Mouse (Mus musculus): ENCODE results near the gene Camkk2. TPM values are rescaled to one million over a fixed set of nuclear protein-coding genes. Genes with fewer than 3 reads are reported as not detected.

Gene Camkk2
- polyA plus RNA-seq, 1 experiment from 2014 or later, result 9.6 TPM

DNA sequence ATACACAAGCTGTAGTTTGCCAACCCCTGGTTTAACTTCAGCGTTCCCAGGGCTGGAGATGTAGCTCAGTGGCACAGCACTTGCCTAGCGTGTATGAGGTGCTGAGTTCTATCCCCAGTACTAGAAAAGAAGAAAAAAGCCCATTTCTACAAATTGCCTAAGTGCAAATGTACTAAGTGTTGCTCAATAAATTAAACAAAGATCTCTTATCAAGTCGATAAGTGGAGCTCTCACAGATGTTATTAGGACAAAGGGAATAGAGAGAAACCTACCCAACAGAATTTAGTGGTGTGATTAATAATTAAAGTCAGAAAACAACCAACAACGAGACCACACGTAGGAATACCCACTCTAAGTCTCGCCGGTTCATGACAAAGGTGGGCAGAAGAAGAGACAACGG, 22.5 kb upstream of the Camkk2 start:
- no peak overlapping the region for H3K9ac ChIP-seq
- no peak overlapping the region for H3K4me2 ChIP-seq
- peak overlapping the region; percentile 37; the same call in 1 of the 2 replicates for H3K27ac ChIP-seq
- H3K4me1 ChIP-seq (replicated peaks), result peaks cover 46% of the 10 kb centered on the region
- DNase-seq (no peak), ATAC-seq (ENCODE audit: low read depth) (no peak)
- H3K4me3 ChIP-seq (replicated peaks), result no peak overlapping the region
- peaks cover 97% of the 10 kb centered on the region for H3K36me3 ChIP-seq
- H3K27me3 ChIP-seq, result no peaks in the 10 kb centered on the region
- 85% methylated on average over 8 of the region's 8 CpGs for WGBS (ENCODE audit: insufficient replicate concordance)
- H3K9me3 ChIP-seq (replicated peaks), result no peaks in the 10 kb centered on the region

DNA sequence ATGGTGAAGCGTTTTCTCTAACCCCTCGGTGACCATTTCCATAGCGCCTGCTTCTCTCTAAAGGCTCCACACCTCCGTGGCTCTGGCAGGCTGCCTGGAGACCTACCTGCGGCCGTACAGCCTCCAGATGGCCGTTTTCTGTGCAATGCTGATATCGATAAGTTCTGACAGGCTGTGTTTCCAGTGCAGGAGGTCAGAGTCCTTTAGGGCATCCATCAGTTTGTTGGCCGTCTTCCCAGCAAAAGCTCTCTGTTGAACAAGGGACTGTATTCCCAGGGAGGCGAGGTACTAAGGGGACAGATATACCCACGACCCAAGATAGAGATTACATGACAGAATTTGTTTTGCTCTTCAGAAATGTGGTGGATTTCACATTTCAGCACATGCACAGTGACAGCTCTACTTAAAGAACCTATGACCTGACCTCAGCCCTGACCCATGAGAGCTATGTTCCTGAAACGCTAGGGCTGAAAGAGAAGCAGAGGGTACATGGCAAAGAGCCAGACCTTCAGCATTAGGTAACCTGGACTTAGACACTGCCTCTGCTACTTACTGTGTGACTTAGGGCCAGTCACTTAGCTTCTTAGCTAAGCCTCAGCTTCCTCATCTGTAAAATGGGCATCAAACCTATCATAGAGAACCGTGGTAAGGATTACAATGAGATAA, 21.3 kb upstream of the Camkk2 start:
- Histone ChIP-seq H3K4me1 (replicated peaks) (peaks cover 46% of the 10 kb centered on the region), H3K4me2 (no peak overlapping the region), H3K4me3 (replicated peaks) (no peak overlapping the region), H3K27me3 (no peaks in the 10 kb centered on the region), H3K36me3 (peaks cover 96% of the 10 kb centered on the region), H3K9ac (no peak overlapping the region), H3K27ac (peak overlapping the region; percentile 74), H3K9me3 (replicated peaks) (no peaks in the 10 kb centered on the region)
- DNase-seq, result no peak
- ATAC-seq (ENCODE audit: low read depth), result peak; percentile 47
- 71% methylated on average over 13 of the region's 13 CpGs for WGBS (ENCODE audit: insufficient replicate concordance)

DNA sequence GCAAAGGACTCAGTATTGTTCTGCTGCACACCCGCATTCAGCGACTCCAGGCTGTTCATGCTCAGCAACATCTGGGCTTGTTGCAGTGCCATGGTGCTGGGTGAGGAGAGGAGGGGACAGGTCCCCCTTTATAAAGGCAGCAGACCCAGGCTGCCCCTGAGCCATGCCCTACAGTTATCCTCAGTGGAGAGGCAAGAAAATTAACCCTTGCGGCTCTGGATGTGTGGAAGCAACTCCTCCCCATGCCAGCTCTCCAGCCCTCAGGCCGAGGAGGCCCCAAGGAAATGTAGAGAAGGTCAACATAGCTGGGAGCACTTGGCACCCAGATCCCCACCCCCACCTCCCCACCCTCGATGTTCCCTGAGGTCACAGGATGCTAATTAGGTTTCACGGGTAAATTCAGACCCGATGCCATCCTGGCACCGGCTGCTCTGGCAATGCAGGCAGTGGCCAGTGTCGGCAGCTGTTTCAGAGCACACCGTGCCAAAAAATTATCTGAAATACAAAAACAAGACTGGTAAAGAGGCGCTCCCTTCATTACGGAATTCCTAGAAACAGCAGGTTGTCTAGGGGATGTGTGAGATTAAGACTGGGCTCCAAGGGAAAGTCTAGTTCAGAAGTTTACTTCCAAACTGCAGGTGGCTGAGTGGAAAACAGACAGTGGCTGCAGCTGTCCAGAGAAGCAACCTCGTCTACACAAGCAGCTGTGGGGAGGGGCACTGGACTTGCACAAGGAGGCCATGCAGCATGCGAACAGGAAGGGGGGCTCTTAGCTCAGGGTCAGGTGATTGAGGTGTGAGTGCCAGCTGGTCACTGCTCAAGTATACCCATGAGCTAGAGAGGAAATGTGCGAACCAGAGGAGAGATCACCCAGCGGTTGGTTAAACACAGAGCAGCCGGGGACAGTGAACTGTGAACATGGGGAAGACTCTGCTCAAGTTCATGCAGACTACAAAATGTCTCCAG, 20.5 kb upstream of the Camkk2 start:
- whole genome bisulfite sequencing (ENCODE audit: insufficient replicate concordance), result 85% methylated on average over 17 of the region's 17 CpGs
- peaks cover 96% of the 10 kb centered on the region for H3K36me3 ChIP-seq
- H3K27ac ChIP-seq, result peak overlapping the region; percentile 74
- H3K4me1 ChIP-seq (replicated peaks), result peaks cover 46% of the 10 kb centered on the region
- no peak overlapping the region for H3K9ac ChIP-seq
- ATAC-seq (ENCODE audit: low read depth) (peak; percentile 12), DNase-seq (no peak)
- H3K27me3 ChIP-seq, result no peaks in the 10 kb centered on the region
- no peak overlapping the region for H3K4me2 ChIP-seq
- no peak overlapping the region for H3K4me3 ChIP-seq (replicated peaks)
- no peaks in the 10 kb centered on the region for H3K9me3 ChIP-seq (replicated peaks)

DNA sequence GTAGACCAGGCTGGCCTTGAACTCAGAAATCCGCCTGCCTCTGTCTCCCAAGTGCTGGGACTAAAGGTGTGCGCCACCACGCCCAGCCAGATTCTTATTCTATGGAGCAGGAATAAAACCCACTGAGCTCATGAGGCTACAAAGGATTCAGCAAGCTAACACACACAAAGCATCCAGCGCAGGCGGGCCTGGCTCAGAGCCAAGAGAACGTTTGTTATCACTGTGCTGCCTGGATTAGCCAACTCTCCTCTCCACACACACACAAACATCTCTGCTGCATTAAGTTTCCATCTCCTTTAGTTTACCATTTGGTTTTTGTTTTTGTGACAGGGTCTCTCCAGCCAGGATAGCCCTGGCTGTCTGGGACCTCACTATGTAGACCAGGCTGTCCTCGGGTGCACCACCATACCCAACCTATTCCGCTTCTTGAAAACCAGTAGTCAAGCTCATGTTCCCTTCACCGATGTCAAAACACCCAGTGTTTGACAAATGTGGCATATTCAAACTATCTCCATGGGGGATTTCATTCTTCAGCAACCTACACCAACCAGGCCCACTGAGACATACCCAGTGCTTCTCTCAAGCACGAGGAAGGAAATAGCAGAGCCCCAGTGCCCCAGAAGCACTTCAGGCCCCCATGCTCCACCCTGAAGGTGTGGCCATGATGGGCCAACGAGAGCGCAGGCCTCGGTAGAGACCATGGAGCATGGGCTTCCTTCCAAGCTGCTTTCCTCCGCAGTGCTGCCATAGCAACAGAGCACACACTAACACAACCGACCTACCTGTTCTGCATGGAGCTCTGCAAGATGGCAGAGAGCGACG, 19.6 kb upstream of the Camkk2 start:
- H3K9me3 ChIP-seq (replicated peaks), result no peaks in the 10 kb centered on the region
- H3K9ac ChIP-seq, result no peak overlapping the region
- no peak for DNase-seq
- 70% methylated on average over 17 of the region's 17 CpGs for WGBS (ENCODE audit: insufficient replicate concordance)
- H3K27ac ChIP-seq, result peak overlapping the region; percentile 74
- H3K4me1 ChIP-seq (replicated peaks), result peaks cover 45% of the 10 kb centered on the region
- H3K4me2 ChIP-seq, result no peak overlapping the region
- H3K36me3 ChIP-seq, result peaks cover 95% of the 10 kb centered on the region
- no peak overlapping the region for H3K4me3 ChIP-seq (replicated peaks)
- peak; percentile 39 for ATAC-seq (ENCODE audit: low read depth)
- no peaks in the 10 kb centered on the region for H3K27me3 ChIP-seq

DNA sequence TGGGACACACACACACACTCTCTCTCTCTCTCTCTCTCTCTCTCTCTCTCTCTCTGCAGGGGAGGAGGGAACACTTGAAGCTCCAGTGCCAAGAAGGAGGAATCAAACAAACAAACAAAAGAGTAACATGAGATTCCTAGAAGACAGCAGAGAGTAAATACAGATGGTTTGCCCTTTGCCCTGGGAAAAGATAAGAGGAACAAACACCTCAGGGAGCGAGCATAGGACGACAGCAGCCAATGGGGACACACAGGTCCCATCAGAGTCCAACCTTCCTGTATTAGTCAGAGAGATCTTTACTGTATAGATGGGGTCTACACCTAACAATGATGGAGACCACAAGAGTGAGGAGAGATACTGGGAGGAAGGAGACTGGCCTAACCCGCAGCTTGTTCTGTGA, 18.7 kb upstream of the Camkk2 start:
- H3K9me3 ChIP-seq (replicated peaks), result no peaks in the 10 kb centered on the region

DNA sequence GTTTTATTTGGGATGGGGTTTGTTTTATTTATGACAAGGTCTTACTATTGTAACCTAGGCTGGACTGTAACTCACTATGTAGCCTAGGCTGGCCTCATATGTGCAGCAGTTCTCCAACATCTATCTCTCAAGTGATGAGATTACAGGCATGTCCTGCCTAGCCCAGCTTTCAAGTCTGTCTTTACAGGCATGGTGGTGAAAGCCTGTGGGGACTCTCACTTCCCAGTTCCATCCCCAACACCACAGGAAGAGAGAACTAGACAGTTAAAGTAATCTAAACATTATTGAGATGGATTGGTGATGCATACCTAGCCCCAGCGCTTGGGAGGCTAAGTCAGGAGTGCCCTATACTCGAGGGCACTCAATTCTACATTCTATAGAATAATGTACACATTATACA, 9.5 kb upstream of the Camkk2 start:
- DNase-seq (no peak), ATAC-seq (ENCODE audit: low read depth) (no peak)
- H3K9me3 ChIP-seq (replicated peaks), result no peaks in the 10 kb centered on the region
- H3K4me2 ChIP-seq, result no peak overlapping the region
- H3K27ac ChIP-seq, result no peak overlapping the region
- WGBS (ENCODE audit: insufficient replicate concordance), result 83% methylated on average over 2 of the region's 2 CpGs
- H3K4me3 ChIP-seq (replicated peaks), result no peak overlapping the region
- H3K27me3 ChIP-seq, result no peaks in the 10 kb centered on the region
- peaks cover 78% of the 10 kb centered on the region for H3K36me3 ChIP-seq
- H3K9ac ChIP-seq, result no peak overlapping the region
- H3K4me1 ChIP-seq (replicated peaks), result peaks cover 22% of the 10 kb centered on the region

More for the DNA sequence above, 18.7 kb upstream of the Camkk2 start:
- no peaks in the 10 kb centered on the region for H3K27me3 ChIP-seq
- H3K4me2 ChIP-seq, result no peak overlapping the region
- H3K27ac ChIP-seq, result 0 out of 2 replicates have a peak overlapping the region, but pooled peaks have one; percentile 74
- ATAC-seq (ENCODE audit: low read depth), result no peak
- no peak overlapping the region for H3K9ac ChIP-seq
- DNase-seq, result no peak
- peaks cover 42% of the 10 kb centered on the region for H3K4me1 ChIP-seq (replicated peaks)
- 82% methylated on average over 3 of the region's 3 CpGs for WGBS (ENCODE audit: insufficient replicate concordance)
- no peak overlapping the region for H3K4me3 ChIP-seq (replicated peaks)
- peaks cover 94% of the 10 kb centered on the region for H3K36me3 ChIP-seq

DNA sequence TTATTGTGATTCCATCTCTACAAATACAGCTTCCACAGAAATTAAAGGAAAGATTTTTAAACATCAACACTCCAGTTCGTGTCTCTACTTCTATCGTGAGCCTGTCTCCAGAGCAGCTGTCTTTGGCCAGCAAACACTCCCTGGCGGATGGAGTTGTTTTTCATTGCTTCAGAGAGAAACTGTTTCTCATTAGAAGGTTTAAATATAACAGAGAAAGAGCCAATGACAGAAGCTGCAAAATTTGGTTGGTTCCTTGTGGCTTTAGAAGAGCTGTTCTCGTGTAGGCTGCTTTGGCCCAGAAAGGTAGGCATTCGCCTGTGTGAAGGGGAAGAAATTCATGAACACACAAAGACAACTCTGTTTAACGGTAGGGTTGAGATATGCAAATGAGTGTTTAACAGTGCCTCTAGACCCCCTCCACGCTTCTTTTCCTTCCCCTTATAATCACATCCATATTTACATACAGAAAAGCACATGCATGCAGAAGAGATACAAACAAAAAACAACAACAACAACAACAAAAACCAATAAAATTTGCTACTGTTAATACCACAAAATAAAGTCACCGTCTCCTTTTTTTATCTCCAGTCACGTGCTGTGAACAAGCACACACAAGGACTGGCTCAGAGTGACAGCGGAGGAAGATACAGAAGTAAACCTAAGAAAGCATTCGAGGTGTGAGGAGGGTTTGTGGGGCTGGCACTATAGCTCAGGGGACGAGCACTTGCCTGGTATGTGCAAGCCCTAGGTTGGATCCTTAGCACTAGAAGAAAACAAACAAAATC, 7.0 kb upstream of the Camkk2 start:
- Histone ChIP-seq H3K4me2 (no peak overlapping the region), H3K4me3 (replicated peaks) (no peak overlapping the region), H3K4me1 (replicated peaks) (peaks cover 22% of the 10 kb centered on the region), H3K9ac (no peak overlapping the region), H3K36me3 (peaks cover 55% of the 10 kb centered on the region), H3K9me3 (replicated peaks) (no peaks in the 10 kb centered on the region), H3K27me3 (no peaks in the 10 kb centered on the region), H3K27ac (no peak overlapping the region)
- WGBS (ENCODE audit: insufficient replicate concordance), result 56% methylated on average over 12 of the region's 12 CpGs
- ATAC-seq (ENCODE audit: low read depth), result no peak
- DNase-seq, result no peak

DNA sequence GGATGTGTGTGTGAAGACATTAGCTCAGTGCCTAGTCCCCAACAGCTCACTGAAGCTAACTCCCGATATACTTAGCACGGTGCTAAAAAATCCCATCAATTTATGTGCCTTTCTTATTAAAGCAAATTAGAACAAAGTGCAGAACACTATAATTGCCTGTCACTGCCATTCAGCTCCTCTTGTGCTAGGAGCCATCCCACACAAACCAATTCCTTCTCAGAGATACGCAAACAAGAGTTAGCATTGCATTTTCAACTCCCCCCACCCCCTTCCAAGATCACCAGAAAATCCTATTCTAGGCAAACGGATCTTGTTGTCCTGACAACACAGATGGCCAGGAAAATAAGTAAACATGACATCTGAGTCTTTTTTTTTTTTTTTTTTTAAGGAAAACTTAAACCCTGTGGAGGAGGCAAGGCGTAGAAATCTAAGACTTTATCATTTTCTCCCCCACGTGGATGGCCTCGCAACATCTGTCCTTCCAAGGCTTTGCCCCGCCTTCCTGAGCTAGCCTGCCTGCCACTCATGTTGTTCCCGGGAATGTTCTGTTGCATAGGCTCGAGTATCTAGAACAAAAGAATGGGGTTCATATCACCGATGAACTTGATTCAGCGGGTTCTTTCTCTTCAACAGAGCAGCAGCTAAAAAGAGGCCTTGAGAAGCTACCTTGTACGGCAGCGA, 4.7 kb upstream of the Camkk2 start:
- H3K4me3 ChIP-seq (replicated peaks), result no peak overlapping the region
- no peak overlapping the region for H3K4me2 ChIP-seq
- H3K4me1 ChIP-seq (replicated peaks), result peaks cover 35% of the 10 kb centered on the region
- H3K9me3 ChIP-seq (replicated peaks), result no peaks in the 10 kb centered on the region
- WGBS (ENCODE audit: insufficient replicate concordance), result 68% methylated on average over 14 of the region's 14 CpGs
- H3K36me3 ChIP-seq, result peaks cover 34% of the 10 kb centered on the region
- H3K27me3 ChIP-seq, result no peaks in the 10 kb centered on the region
- no peak overlapping the region for H3K9ac ChIP-seq
- no peak overlapping the region for H3K27ac ChIP-seq
- DNase-seq (no peak), ATAC-seq (ENCODE audit: low read depth) (no peak)

DNA sequence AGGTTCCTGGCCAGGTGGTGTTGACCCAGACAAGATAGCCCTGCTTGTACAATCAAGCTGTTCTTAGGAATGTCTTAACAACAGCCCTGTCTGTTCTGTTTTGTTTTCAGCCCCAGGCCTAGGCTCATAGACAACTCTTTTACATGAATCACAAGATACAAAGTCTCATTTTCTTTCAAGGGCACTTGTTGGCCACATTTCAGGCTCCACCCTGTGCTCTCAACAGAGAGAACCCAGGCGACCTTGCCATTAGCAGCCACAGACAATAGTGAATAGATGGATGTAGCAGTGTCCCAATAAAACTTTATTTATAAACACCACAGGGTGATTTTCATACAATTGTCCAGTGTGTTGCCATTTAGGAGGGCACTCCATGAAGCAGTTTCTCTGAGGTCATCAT, 2.9 kb upstream of the Camkk2 start:
- no peak for ATAC-seq (ENCODE audit: low read depth)
- H3K4me3 ChIP-seq (replicated peaks), result no peak overlapping the region
- no peak for DNase-seq
- H3K9ac ChIP-seq, result no peak overlapping the region
- peaks cover 50% of the 10 kb centered on the region for H3K4me1 ChIP-seq (replicated peaks)
- peaks cover 16% of the 10 kb centered on the region for H3K36me3 ChIP-seq
- 50% methylated on average over 1 of the region's 1 CpGs for WGBS (ENCODE audit: insufficient replicate concordance)
- H3K9me3 ChIP-seq (replicated peaks), result no peaks in the 10 kb centered on the region
- no peak overlapping the region for H3K4me2 ChIP-seq
- no peaks in the 10 kb centered on the region for H3K27me3 ChIP-seq
- no peak overlapping the region for H3K27ac ChIP-seq

DNA sequence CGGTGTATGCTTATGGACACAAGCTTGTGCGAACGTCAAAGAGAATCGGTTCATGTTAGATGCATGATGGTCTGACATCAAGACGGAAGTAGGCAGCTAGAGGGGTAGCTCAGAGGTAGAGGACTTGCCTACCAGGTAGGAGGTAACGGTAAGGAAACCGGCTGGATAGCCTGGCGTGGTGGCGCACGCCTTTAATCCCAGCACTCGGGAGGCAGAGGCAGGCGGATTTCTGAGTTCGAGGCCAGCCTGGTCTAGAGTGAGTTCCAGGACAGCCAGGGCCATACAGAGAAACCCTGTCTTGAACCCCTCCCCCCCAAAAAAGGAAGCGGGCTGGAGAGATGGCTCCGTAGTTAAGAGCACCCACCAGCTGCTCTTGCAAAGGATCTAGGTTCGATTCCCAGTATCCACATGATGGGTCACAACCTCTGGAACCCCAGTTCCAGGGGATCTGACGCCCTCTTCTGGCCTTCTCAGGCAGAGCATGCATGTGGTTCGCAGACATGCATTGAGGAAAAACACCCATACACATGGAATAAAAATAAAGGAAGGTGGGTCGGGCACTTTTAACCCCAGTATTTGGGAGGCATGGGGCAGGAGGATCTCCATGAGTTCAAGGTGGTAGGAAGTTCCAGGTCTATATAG, 1.7 kb upstream of the Camkk2 start:
- Histone ChIP-seq H3K4me3 (replicated peaks) (no peak overlapping the region), H3K27ac (no peak overlapping the region), H3K9ac (no peak overlapping the region), H3K4me2 (no peak overlapping the region), H3K27me3 (no peaks in the 10 kb centered on the region), H3K36me3 (peaks cover 7% of the 10 kb centered on the region; the same call in 1 of the 2 replicates), H3K4me1 (replicated peaks) (peaks cover 43% of the 10 kb centered on the region), H3K9me3 (replicated peaks) (no peaks in the 10 kb centered on the region)
- ATAC-seq (ENCODE audit: low read depth) (no peak), DNase-seq (no peak)
- WGBS (ENCODE audit: insufficient replicate concordance), result 79% methylated on average over 19 of the region's 19 CpGs

All from liver, embryonic 13.5 days (tissue).